Mouse (Mus musculus): ENCODE data around the gene Dock11. TPM values are rescaled to one million over a fixed set of nuclear protein-coding genes. Genes with fewer than 3 reads are reported as not detected.

Dock11 gene
- polyA plus RNA-seq, 1 experiment from 2014 or later = 11.4 TPM

GRCm38 (mm10) chrX:36031113-36031512 is 142.5 kb downstream of the Dock11 start:
- H3K4me1 ChIP-seq = no peaks in the 10 kb centered on the region
- WGBS = 85% methylated on average over 5 of the region's 5 CpGs
- ATAC-seq (ENCODE audit: insufficient number of reproducible peaks, low FRiP score, low TSS enrichment, low read depth) = no peak
- H3K9ac ChIP-seq = no peak overlapping the region
- no peaks in the 10 kb centered on the region for H3K27me3 ChIP-seq
- no peak overlapping the region for H3K27ac ChIP-seq (replicated peaks)
- no peak overlapping the region for H3K4me3 ChIP-seq (replicated peaks)
- no peaks in the 10 kb centered on the region for H3K36me3 ChIP-seq
- no peaks in the 10 kb centered on the region for H3K9me3 ChIP-seq (replicated peaks)
- no peak overlapping the region for H3K4me2 ChIP-seq (replicated peaks)

DNA sequence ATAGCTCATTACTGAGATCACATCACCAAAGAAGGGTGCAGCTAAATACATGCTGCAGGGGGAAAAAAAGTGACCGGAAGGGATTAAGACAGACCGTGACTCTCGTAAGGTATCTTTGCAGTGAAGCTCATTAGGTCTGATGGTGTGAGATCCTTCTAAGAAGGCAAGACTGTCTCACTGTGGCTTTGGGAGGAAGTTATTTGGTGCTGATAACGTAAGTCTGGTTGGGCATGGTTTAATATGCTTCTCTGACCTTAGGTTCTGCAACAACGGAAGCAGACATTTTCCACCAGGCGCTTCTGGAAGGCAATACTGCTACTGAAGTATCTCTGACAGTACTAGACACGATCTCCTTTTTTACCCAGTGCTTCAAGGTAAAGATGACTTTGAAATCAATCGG is 145.4 kb downstream of the Dock11 start:
- ATAC-seq (ENCODE audit: insufficient number of reproducible peaks, low FRiP score, low TSS enrichment, low read depth) = no peak
- Histone ChIP-seq H3K27me3 (no peaks in the 10 kb centered on the region), H3K27ac (replicated peaks) (no peak overlapping the region), H3K4me1 (no peaks in the 10 kb centered on the region), H3K9me3 (replicated peaks) (no peaks in the 10 kb centered on the region), H3K4me2 (replicated peaks) (no peak overlapping the region), H3K9ac (no peak overlapping the region), H3K36me3 (no peaks in the 10 kb centered on the region), H3K4me3 (replicated peaks) (no peak overlapping the region)
- 87% methylated on average over 8 of the region's 8 CpGs for WGBS

- Histone ChIP-seq H3K27ac (replicated peaks) (no peak overlapping the region), H3K27me3 (no peaks in the 10 kb centered on the region), H3K4me3 (replicated peaks) (no peak overlapping the region), H3K36me3 (no peaks in the 10 kb centered on the region), H3K9ac (no peak overlapping the region), H3K4me1 (no peaks in the 10 kb centered on the region), H3K9me3 (replicated peaks) (no peaks in the 10 kb centered on the region), H3K4me2 (replicated peaks) (no peak overlapping the region)
- ATAC-seq (ENCODE audit: insufficient number of reproducible peaks, low FRiP score, low TSS enrichment, low read depth) = no peak
- 43% methylated on average over 4 of the region's 4 CpGs for WGBS
Observed at GRCm38 (mm10) chrX:36045731-36046130, 157.1 kb downstream of the Dock11 start.

GRCm38 (mm10) chrX:36047451-36047850 is 158.8 kb downstream of the Dock11 start:
- Histone ChIP-seq H3K27ac (replicated peaks) (no peak overlapping the region), H3K36me3 (no peaks in the 10 kb centered on the region), H3K4me3 (replicated peaks) (no peak overlapping the region), H3K4me2 (replicated peaks) (no peak overlapping the region), H3K9me3 (replicated peaks) (no peaks in the 10 kb centered on the region), H3K27me3 (no peaks in the 10 kb centered on the region), H3K9ac (no peak overlapping the region), H3K4me1 (no peaks in the 10 kb centered on the region)
- ATAC-seq (ENCODE audit: insufficient number of reproducible peaks, low FRiP score, low TSS enrichment, low read depth) = no peak
- WGBS = 60% methylated on average over 1 of the region's 1 CpGs

DNA sequence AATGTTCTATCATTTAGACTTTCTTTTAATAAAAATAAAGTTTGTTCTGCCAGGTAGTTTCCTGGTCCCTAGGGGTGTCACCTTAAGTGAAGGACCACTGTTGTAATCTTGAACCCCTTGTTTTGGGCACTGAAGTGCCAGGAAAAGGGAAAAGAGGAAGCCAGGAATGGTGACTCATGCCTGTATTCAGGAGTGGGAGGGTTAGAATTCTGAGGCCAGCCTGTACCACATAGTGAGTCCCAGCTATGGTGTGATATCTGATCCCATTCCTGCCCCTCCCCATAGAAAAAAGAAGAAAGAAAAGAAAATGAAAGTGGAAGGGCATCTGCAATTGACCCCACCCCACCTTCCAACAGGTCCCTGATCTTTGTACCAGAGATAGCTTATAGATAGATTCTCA is 161.7 kb downstream of the Dock11 start:
- Histone ChIP-seq H3K4me1 (no peaks in the 10 kb centered on the region), H3K9ac (no peak overlapping the region), H3K27me3 (no peaks in the 10 kb centered on the region), H3K9me3 (replicated peaks) (no peaks in the 10 kb centered on the region), H3K4me3 (replicated peaks) (no peak overlapping the region), H3K4me2 (replicated peaks) (no peak overlapping the region), H3K36me3 (no peaks in the 10 kb centered on the region), H3K27ac (replicated peaks) (no peak overlapping the region)
- ATAC-seq (ENCODE audit: insufficient number of reproducible peaks, low FRiP score, low TSS enrichment, low read depth) = no peak

GRCm38 (mm10) chrX:36073997-36074396 is 185.4 kb downstream of the Dock11 start:
- Histone ChIP-seq H3K4me1 (no peaks in the 10 kb centered on the region), H3K27ac (replicated peaks) (no peak overlapping the region), H3K27me3 (no peaks in the 10 kb centered on the region), H3K36me3 (no peaks in the 10 kb centered on the region), H3K9me3 (replicated peaks) (no peaks in the 10 kb centered on the region), H3K9ac (no peak overlapping the region), H3K4me2 (replicated peaks) (no peak overlapping the region), H3K4me3 (replicated peaks) (no peak overlapping the region)
- no peak for ATAC-seq (ENCODE audit: insufficient number of reproducible peaks, low FRiP score, low TSS enrichment, low read depth)
- 67% methylated on average over 2 of the region's 2 CpGs for WGBS

DNA sequence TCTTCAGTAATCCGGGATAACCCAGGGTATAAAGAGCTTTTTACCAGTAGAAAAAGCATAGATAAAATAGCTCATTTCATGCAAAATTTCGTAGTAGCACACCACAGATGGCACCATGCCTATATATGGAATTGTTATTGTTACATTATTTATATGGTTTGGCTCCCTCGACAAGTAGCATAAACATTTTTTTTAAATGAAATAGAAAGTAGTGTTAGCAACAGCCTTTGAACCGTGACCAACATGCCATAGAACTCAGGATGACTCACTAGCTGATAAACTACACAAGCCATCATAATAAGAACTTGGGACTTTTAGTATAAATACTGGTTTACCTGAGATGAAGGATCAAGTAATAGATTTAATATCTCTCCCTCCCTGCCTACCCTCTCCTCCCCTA is 188.5 kb downstream of the Dock11 start:
- no peak overlapping the region for H3K4me2 ChIP-seq (replicated peaks)
- H3K4me1 ChIP-seq = no peaks in the 10 kb centered on the region
- no peak for ATAC-seq (ENCODE audit: insufficient number of reproducible peaks, low FRiP score, low TSS enrichment, low read depth)
- H3K27ac ChIP-seq (replicated peaks) = no peak overlapping the region
- no peak overlapping the region for H3K9ac ChIP-seq
- H3K9me3 ChIP-seq (replicated peaks) = no peaks in the 10 kb centered on the region
- 62% methylated on average over 4 of the region's 4 CpGs for WGBS
- H3K27me3 ChIP-seq = no peaks in the 10 kb centered on the region
- H3K36me3 ChIP-seq = no peaks in the 10 kb centered on the region
- H3K4me3 ChIP-seq (replicated peaks) = no peak overlapping the region

- no peaks in the 10 kb centered on the region for H3K4me1 ChIP-seq
- no peak overlapping the region for H3K4me3 ChIP-seq (replicated peaks)
- H3K9ac ChIP-seq = no peak overlapping the region
- 48% methylated on average over 1 of the region's 1 CpGs for WGBS
- ATAC-seq (ENCODE audit: insufficient number of reproducible peaks, low FRiP score, low TSS enrichment, low read depth) = no peak
- no peaks in the 10 kb centered on the region for H3K9me3 ChIP-seq (replicated peaks)
- H3K27ac ChIP-seq (replicated peaks) = no peak overlapping the region
- no peaks in the 10 kb centered on the region for H3K36me3 ChIP-seq
- H3K4me2 ChIP-seq (replicated peaks) = no peak overlapping the region
- no peaks in the 10 kb centered on the region for H3K27me3 ChIP-seq
Observed at GRCm38 (mm10) chrX:36082917-36083316, 194.3 kb downstream of the Dock11 start.

- H3K4me2 ChIP-seq (replicated peaks) = no peak overlapping the region
- H3K27me3 ChIP-seq = no peaks in the 10 kb centered on the region
- no peaks in the 10 kb centered on the region for H3K4me1 ChIP-seq
- no peak overlapping the region for H3K4me3 ChIP-seq (replicated peaks)
- no peaks in the 10 kb centered on the region for H3K36me3 ChIP-seq
- no peak for ATAC-seq (ENCODE audit: insufficient number of reproducible peaks, low FRiP score, low TSS enrichment, low read depth)
- no peak overlapping the region for H3K9ac ChIP-seq
- H3K9me3 ChIP-seq (replicated peaks) = no peaks in the 10 kb centered on the region
- H3K27ac ChIP-seq (replicated peaks) = no peak overlapping the region
- 84% methylated on average over 6 of the region's 6 CpGs for WGBS
Observed at GRCm38 (mm10) chrX:36088464-36089256, 200.0 kb downstream of the Dock11 start.

DNA sequence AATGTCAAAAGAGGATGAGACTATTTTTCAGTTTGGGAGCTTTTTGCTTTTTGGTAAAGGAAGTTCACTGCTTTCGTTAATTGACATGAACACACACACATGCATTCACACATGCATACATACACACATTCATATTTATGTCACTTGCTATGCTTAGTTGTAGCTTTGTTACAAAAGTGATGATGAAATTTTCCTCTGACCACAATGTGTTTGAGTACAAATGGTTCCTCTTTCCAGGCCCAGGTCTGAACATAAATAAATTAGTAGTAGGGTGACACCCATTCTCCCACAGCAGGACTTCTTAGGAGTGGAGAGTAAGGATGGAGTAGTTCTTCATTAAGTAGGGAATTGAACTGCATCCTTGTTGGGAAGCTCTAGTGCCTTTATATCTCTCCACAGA is 212.3 kb downstream of the Dock11 start:
- Histone ChIP-seq H3K9ac (no peak overlapping the region), H3K27me3 (no peaks in the 10 kb centered on the region), H3K36me3 (no peaks in the 10 kb centered on the region), H3K4me3 (replicated peaks) (no peak overlapping the region), H3K4me1 (no peaks in the 10 kb centered on the region), H3K9me3 (replicated peaks) (no peaks in the 10 kb centered on the region), H3K4me2 (replicated peaks) (no peak overlapping the region), H3K27ac (replicated peaks) (no peak overlapping the region)
- ATAC-seq (ENCODE audit: insufficient number of reproducible peaks, low FRiP score, low TSS enrichment, low read depth) = no peak
- 79% methylated on average over 1 of the region's 1 CpGs for WGBS

DNA sequence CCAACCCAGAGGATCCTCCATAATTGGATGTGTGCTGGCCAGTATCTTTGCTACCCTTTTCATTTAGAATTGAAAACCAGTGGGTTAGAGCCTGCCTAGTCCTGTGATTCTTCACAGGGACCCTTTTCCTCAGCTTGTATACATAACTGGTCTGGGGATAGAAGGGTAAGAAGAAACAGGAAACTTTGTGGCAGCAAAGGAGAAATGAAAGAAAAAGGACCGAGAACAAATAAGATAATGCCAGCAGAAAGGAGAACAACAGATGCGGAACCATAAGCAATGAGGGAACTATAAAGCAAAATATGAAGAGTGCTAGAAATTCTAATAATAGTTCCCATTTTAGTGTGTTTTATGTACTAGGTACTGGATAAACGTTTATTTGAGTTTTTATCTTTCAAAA is 212.7 kb downstream of the Dock11 start:
- H3K4me2 ChIP-seq (replicated peaks) = no peak overlapping the region

GRCm38 (mm10) chrX:36108601-36109000 is 220.0 kb downstream of the Dock11 start:
- ATAC-seq (ENCODE audit: insufficient number of reproducible peaks, low FRiP score, low TSS enrichment, low read depth) = no peak
- no peak overlapping the region for H3K27ac ChIP-seq (replicated peaks)
- WGBS = 47% methylated on average over 3 of the region's 3 CpGs

More for the DNA sequence above, 212.7 kb downstream of the Dock11 start:
- Histone ChIP-seq H3K36me3 (no peaks in the 10 kb centered on the region), H3K27ac (replicated peaks) (no peak overlapping the region), H3K27me3 (no peaks in the 10 kb centered on the region), H3K9ac (no peak overlapping the region), H3K4me3 (replicated peaks) (no peak overlapping the region), H3K4me1 (no peaks in the 10 kb centered on the region), H3K9me3 (replicated peaks) (no peaks in the 10 kb centered on the region)
- no peak for ATAC-seq (ENCODE audit: insufficient number of reproducible peaks, low FRiP score, low TSS enrichment, low read depth)
- WGBS = 68% methylated on average over 3 of the region's 3 CpGs

More at GRCm38 (mm10) chrX:36108601-36109000, 220.0 kb downstream of the Dock11 start:
- no peaks in the 10 kb centered on the region for H3K4me1 ChIP-seq
- H3K9me3 ChIP-seq (replicated peaks) = no peaks in the 10 kb centered on the region
- H3K4me3 ChIP-seq (replicated peaks) = no peak overlapping the region
- no peak overlapping the region for H3K9ac ChIP-seq
- H3K27me3 ChIP-seq = no peaks in the 10 kb centered on the region
- no peak overlapping the region for H3K4me2 ChIP-seq (replicated peaks)
- no peaks in the 10 kb centered on the region for H3K36me3 ChIP-seq
